Mouse (Mus musculus): Measurements from ENCODE around the gene Adra2c.

Gene Adra2c

GRCm38 (mm10) chr5:35311738-35312250 is 33.7 kb downstream of the Adra2c start:
- peak; percentile 57 to 59 for DNase-seq

GRCm38 (mm10) chr5:35313231-35313821 is 35.2 kb downstream of the Adra2c start:
- peak; percentile 43 to 47 for DNase-seq

DNA sequence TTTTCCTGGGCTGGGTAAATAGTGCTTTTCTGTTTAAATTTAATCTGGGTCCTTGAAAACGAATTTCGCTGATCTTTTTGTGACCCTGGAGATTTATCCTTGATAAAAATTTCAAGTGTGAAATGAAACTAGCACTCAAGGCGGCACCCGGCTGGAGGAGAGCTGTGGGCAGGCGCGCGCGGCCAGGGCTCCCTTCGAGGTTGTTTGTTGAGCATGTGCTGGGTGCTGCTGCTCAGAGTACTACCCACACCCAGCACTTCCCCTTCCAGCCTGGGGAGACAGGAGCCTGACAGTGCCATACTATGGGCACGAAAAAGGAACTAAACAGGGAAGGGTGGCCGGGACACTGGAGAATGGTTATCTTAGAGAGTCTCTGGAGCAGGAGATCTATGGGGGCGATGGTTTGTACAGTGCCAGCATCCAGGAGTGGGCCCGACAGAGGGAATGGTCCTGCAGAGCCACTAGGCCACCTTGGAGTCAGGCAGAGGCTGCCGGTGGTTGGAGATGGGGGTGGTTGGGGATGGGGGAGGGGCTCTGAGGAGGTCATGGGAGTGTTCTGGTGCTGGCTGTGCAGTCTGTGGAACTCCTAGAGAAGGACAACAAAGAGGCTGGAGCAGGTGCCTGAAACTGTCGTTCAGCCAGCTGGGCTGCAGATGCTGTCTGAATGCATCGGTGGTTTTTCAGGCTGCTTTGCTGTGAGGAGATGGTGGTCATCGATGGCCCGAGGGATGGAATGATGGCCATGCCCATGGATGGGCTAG is 35.9 kb downstream of the Adra2c start:
- DNase-seq = peak; percentile 49 to 51

DNA sequence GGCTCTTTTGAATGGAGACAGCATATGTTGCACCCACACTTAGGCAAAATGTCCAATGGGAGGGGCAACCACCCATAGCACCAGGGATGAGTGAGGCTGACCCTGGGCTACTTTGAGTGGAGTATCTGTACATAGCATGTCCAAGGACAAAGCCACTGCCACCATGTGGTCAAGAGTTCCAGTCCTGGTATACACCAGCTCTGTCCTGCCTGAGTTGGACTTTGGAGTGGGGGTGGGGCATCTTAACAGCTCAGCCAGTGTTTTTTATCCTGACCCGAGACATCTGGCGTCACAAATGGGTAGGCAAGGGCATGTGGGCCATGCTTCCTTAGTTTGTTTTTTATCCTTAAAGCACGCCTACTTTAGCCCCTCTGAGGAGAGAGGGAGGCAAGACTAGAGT is 36.5 kb downstream of the Adra2c start:
- DNase-seq = no peak

- no peak for DNase-seq
These were observed 37.1 kb downstream of the Adra2c start for GRCm38 (mm10) chr5:35315204-35315603.

- peak; percentile 86 to 91 for DNase-seq
These were observed 42.5 kb downstream of the Adra2c start for GRCm38 (mm10) chr5:35320650-35321049.

DNA sequence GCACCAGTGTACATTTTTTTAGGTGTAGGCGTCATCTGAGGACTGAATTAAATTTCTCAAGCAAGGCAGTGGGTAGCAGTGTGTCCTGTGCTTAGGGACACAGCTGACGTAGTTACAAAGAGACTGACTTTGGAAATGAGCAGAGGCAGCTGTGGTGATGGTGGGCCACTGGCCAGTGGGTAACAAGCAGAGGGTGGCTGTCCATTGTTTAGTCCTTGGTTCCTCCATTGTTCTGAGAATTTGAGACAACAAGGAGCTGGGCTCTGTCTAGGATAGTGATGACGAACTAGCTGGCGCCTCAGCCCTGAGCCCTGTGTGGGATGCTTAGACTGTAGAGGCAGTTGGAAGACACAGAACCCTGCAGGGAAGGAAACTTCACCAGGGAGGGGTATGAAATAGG is 52.7 kb downstream of the Adra2c start:
- DNase-seq = no peak
